Comparison of ENCODE assay signal across 12 mouse cellular contexts in the genomic region with DNA sequence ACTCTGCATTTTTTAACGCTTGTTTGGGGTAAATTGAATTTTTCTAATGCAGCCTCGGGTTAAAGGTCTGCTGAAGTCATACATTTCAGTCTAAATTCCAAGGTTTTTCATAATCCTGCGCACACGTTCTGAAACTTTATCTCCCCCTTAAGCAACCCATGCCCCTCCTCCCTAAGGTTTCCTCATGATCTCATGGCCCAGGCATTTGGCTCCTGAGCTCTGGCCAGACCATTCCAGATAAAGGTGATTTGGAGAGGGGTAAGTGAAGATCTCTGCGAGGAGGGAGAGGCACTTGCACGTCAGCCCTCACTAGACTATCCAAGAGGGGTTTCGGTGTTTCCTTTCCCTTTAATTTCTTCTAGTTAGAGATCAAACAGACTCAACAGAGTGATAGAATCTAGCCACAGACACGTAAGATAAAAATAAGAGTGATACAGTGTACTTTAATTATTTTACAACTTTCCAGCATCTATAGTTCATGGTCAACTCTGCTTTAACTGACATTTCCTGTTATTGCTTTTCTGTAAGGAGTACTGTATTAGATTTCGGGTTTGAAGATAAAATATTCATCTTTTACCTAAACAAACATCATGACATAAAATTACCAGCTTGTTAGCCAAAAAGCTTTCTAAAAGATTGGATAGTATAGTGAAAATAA. TPM values are rescaled to one million over a fixed set of nuclear protein-coding genes. Genes with fewer than 3 reads are reported as not detected.
DNase-seq lines count a peak whose midpoint lies in the region.
"Had no signal": no experiment of that assay in that cellular context is flagged by ENCODE, and none has a peak within 500 bp of the region (broad histone marks: within the 10 kb centered on the region; RNA-seq: fewer than 3 reads in every experiment).

No protein-coding gene starts in this region.

- H3K36me3 ChIP-seq in forebrain, embryonic 10.5 days (replicated peaks) = no peaks in the 10 kb centered on the region
- H3K36me3 ChIP-seq: liver, embryonic 15.5 days; neural tube, embryonic 13.5 days had no signal

- H3K4me3 ChIP-seq in forebrain, embryonic 10.5 days = no peak overlapping the region
- H3K4me3 ChIP-seq: forebrain, embryonic 13.5 days; liver, embryonic 15.5 days; neural tube, embryonic 13.5 days had no signal

- peaks cover 8% of the 10 kb centered on the region; the same call in 1 of the 2 replicates for H3K4me1 ChIP-seq in forebrain, embryonic 10.5 days
- H3K4me1 ChIP-seq: forebrain, embryonic 13.5 days; liver, embryonic 15.5 days; neural tube, embryonic 13.5 days had no signal

- DNase-seq in urinary bladder, postnatal 25 days (ENCODE audit: low spot score) = peak; percentile 32
- DNase-seq in urinary bladder, postnatal 10 days (ENCODE audit: low spot score) = no peak
- DNase-seq in heart, adult 9 months (ENCODE audit: low spot score in 2 of 2) = peak; percentile 50 to 54
- peak; percentile 61 to 74 for DNase-seq in lung, adult 18-20 months
- no peak for DNase-seq in left cerebral cortex, adult 9 months (ENCODE audit: low spot score in 2 of 2)
- DNase-seq in forebrain, embryonic 10.5 days (ENCODE audit: extremely low spot score, low spot score) = no peak
- no peak for DNase-seq in frontal cortex, adult 2 months (ENCODE audit: extremely low spot score in 1 of 2, low spot score in 1 of 2)
- no peak for DNase-seq in thymus, postnatal 14 days
- DNase-seq: kidney, adult 9 months had no signal

- H3K27me3 ChIP-seq in forebrain, embryonic 10.5 days (ENCODE audit: poor library complexity, severe bottlenecking) = peaks cover 18% of the 10 kb centered on the region
- H3K27me3 ChIP-seq: liver, embryonic 15.5 days; neural tube, embryonic 13.5 days had no signal

- H3K9me3 ChIP-seq in forebrain, embryonic 10.5 days = no peaks in the 10 kb centered on the region
- H3K9me3 ChIP-seq: forebrain, embryonic 13.5 days; liver, embryonic 15.5 days; neural tube, embryonic 13.5 days had no signal

- WGBS in forebrain, embryonic 10.5 days = 65% methylated on average over 9 of the region's 9 CpGs

- H3K27ac ChIP-seq in forebrain, embryonic 10.5 days = no peak overlapping the region
- H3K27ac ChIP-seq: forebrain, embryonic 13.5 days; liver, embryonic 15.5 days; neural tube, embryonic 13.5 days had no signal

RNA-seq across cellular contexts. Expression of a gene that starts 35.0 kb away (rescaled TPM):
- polyA plus RNA-seq in forebrain, embryonic 10.5 days (2016; fragmentation: Nextera tagmentation; extraction: Ambion mirVana) = 42.6 and 43.6 TPM in 2 replicates
- polyA plus RNA-seq in frontal cortex, adult 2 months (2012; rRNA removed) = 18.1 and 20.9 TPM in 2 replicates

Comparison
In these comparisons a context has a peak if more than half of its experiments do, and no peak if none do; other contexts are left out.
1. DNase-seq: peak in urinary bladder, postnatal 25 days (single experiment), heart, adult 9 months (2 of 2) and lung, adult 18-20 months (2 of 2); none in urinary bladder, postnatal 10 days (single experiment), left cerebral cortex, adult 9 months (0 of 2), forebrain, embryonic 10.5 days (single experiment), frontal cortex, adult 2 months (0 of 2) and thymus, postnatal 14 days (single experiment).